Mouse (Mus musculus) adrenal gland, postnatal 4 days (tissue): ENCODE results near the gene Atp8b3. TPM values are rescaled to one million over a fixed set of nuclear protein-coding genes. Genes with fewer than 3 reads are reported as not detected.

Experiments used
- DNase-seq, 2 experiments: peaks; one replicate each; pipeline ENCODE4 v3.0.0; 2021 to 2022; ENCODE audit warnings: low spot score in 2 of 2, mixed read lengths in 2 of 2
- total RNA-seq, 2 experiments: library from RNA; stranded (reverse); gene quantifications; 2 replicates each; pipeline ENCODE4 v1.2.3; 2021

Atp8b3 gene
- total RNA-seq, 2 experiments from 2014 or later: 0.50 to 0.82 TPM

- DNase-seq: no peak
Measured at GRCm38 (mm10) chr10:80526172-80526571, 12.8 kb downstream of the Atp8b3 start.

DNA sequence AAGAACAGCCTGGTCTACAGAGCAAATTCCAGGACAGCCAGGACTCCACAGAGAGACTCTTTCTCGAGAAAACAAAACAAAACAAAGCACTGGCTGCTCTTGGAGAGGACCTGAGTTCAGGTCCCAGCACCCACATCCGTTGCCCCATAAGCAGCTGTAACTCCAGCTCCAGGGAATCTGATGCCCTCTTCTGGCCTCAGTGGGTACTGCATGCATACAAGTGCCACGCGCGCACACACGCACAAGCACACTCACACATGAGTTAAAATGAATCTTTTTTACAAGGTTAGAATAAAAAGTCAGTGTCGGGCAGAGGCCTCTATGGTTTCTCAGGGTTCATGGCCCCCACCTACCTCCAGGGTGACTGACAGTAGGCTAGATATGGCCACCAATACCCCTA is 15.6 kb downstream of the Atp8b3 start:
- no peak for DNase-seq

DNA sequence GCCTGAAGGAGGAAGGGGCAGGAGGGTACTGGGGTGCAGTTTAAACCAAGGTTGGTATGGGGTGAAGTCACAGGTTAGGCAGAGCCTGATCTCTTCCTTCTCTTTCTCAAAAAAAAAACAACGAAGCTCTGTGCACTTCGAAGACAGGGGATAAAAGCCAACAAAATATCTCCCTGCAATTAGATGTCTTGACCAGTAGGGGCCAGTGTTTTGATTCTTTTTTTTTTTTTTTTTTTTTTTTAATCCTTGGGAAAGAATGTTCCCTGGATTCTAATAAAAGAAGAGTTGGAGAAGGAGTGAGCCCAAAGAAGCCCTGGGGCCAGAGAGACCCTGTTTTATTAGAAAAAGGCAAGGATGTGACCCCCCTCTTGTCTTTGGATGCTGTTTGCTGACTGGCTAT is 19.6 kb downstream of the Atp8b3 start:
- no peak for DNase-seq

GRCm38 (mm10) chr10:80513739-80514138 is 25.2 kb downstream of the Atp8b3 start:
- no peak for DNase-seq

GRCm38 (mm10) chr10:80510273-80510660 is 28.7 kb downstream of the Atp8b3 start:
- no peak for DNase-seq

DNA sequence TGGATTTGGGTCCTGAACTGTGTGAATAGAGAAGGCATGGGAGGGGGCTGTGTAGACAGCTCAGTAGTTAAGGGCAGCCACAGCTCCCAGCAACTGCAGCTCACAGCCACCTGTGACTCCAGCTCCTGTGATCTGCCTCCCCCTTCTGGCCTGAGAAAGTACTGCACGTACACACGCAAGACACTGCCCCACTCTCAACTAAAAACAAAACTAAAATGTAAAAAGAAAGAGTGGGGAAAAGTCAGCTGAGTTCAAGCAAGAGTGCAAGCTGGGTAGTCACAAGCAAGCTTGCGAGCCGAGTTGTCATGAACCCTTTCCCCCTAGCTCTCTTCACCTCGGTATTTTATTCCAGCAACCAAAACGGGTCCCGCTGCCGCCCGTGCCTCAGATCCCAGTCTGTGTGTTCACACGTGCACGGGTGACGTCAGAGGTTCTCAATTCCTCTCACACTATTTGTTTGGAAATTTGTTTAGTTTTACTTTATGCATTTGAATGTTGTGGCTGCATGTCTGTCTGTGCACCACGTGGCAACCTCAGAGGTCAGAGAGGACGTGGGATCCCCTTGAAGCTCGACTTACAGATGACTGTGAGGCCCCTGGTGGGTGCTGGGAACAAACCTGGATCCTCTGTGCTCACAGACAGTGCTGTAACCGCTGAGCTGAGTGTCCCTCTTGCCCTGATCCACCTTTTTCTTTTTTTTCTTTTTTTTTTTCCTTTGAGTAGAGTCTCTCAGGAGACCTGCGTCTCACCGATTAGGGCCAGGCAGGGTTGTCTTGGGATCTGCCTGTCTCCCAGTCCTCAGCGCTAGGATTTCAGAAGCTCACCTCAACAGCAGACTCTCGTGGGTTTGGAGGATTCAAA is 29.3 kb downstream of the Atp8b3 start:
- DNase-seq: peak; percentile 45 to 67

GRCm38 (mm10) chr10:80506222-80506621 is 32.7 kb downstream of the Atp8b3 start:
- peak in 1 of 2 experiments; percentile 47 for DNase-seq

DNA sequence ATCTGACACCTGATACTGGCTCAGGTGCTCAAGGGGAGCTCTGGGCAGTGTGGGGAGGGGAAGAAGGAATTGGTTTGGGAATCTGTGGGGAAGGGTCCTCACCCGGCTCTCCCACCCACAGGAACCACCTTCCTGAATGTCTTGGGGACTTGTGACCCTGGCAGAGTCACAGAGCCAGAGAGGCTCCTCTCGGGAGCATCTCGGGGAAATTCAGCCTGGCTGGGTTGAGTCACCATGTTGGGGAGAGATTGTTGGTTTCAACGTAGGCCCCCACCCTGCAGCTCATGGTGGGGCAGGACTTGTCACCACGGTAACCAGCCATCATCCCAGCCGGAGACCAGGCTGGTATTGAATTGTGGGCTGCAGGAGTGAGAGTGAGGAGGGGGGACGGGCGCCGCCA is 34.2 kb downstream of the Atp8b3 start:
- DNase-seq: no peak

DNA sequence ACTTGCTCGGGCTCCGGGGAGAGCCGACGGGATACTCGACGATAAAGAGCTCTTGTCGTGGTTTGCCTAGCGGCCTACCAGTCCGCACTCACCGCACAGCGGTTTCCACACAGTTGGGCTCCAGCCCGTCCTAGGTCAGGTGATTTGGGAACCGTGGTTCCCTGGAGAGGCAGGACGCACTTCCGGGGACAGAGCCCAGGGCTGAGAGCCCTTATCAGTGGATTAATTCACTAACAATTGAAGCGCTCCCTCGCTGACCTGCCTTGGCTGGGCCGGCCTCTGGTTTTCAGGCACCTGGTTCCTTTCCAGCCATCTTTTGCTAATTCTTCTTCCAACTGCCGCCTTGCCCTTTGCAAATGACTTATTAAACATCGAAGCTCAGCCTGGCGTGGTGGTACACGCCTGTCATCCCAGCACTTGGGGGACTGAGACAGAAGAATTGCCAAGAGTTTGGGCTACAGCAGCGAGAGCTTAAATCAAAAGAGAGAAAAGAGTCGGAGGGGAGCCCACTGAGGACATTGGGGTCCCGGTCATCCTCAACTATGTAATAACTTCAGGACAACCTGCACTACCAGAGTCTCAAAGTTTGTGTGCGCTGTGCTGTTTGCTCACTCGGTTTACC is 35.2 kb downstream of the Atp8b3 start:
- DNase-seq: no peak

- no peak for DNase-seq
Measured at GRCm38 (mm10) chr10:80502819-80503314, 36.1 kb downstream of the Atp8b3 start.

DNA sequence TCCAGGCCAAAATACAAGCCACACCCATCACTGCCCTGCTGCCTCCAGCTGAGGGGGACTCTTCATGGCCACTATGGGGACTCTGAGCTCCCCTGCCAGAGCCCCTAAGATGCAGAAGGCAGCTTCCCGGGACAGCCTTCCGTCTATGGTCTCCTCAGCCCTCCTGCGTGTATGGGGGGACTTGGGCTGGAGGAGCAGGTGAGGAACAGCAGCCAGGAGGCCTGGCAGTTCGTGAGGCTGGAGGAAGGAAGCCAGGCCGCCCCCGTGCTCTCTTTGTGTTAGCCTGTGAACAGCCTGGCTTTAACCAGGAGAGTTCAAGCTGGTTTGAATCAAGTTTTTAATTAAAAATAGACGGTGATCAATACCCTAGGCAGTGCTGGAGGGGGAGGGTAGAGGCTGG is 36.6 kb downstream of the Atp8b3 start:
- no peak for DNase-seq

DNA sequence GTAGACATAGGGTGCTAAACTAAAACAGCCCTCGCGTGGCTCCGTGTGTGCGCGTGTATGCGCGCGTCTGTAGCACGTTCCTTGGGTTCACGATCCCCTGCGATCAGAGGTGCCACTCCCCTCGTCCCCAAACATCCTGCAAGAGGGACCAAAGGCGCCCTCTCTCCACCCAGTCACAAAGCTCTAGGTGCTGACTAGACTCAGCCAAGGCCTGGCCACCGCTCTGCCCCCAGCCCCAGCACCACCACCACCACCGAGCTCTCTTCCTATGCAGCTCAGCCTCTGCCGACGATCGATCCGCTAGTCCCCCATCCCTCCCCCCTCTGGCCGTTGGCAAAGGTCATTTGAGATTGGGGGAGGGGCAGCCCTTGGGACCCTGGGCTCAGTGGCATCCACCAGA is 42.5 kb downstream of the Atp8b3 start:
- DNase-seq: no peak

GRCm38 (mm10) chr10:80495901-80496300 is 43.0 kb downstream of the Atp8b3 start:
- no peak for DNase-seq

- no peak for DNase-seq
Measured at GRCm38 (mm10) chr10:80494732-80495131, 44.2 kb downstream of the Atp8b3 start, which contains the start of gene Onecut3. Gene Onecut3, plus strand, starts transcription at chr10:80494835.

GRCm38 (mm10) chr10:80490051-80490450 is 48.9 kb downstream of the Atp8b3 start:
- no peak for DNase-seq

DNA sequence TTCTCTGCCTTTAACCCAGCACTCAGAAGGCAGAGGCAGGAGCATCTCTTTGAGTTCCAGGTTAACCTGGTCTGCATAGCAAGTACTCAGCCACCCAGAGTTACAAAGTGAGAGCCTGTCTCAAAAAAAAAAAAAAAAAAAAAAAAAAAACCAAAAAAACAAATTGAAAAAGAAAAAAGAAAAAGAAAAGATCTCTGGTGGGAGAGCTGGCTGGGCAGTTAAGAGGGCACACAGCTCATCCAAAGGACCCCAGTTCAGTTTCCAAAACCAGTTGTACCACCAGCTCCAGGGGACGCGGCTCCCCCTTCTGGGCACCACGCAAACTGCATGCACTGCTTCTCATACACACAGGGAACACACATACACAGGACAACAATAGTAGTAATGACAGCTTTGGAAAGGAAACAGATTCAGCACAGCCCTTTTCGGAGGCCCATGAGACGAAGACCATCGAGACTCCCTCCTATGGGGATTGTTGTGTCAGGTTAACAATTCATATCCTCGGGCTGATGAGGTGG is 52.0 kb downstream of the Atp8b3 start:
- no peak for DNase-seq

DNA sequence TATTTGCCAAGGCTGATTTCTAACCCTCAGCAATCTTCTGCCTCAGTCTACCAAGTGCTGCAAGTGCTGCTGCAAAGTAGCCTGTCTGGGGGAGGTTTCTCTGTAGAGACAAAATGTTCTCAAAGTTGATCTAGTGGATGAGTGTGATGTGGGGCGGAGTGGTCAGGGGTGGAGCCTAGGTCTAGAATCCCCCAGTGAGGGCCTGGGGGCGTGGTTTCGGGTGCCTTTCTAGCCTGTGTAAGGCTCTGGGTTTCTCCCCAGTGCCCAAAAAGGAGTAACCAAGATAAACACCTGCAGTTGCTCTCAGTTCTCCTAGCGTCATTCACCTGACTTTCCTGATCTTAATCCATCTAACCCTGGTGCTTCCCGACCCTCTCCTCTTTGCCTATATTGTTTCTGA is 57.9 kb downstream of the Atp8b3 start:
- DNase-seq: no peak

DNA sequence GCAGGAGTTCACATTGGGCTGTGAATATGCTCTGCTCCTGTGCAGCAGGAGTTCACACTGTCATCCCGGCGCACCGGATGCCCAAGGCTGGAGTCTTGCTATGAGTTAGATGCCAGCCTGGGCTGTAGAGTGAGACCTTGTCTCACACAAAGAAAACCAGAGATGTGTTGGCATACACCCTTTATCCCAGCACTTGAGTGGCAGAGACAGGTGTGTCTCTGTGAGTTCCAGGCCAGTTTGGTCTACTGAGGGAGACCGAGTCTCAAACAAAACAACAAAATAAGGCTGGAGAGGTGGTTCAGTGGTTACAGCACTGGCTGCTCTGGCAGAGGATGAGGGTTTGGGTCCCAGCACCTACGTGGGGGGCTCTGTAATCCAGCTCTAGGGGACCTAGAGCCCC is 60.4 kb downstream of the Atp8b3 start:
- DNase-seq: no peak

GRCm38 (mm10) chr10:80475290-80475959 is 63.5 kb downstream of the Atp8b3 start:
- peak; percentile 67 to 78 for DNase-seq
